Mouse (Mus musculus) megakaryocyte, embryonic 14.5 days (primary cell): ENCODE results near the gene Ahdc1.
"Not testable (repeated sequence)": the region's sequence is repeated elsewhere in the genome, so short reads cannot be mapped to it uniquely, and the experiment has no call there.

ENCODE experiments used
- FLI1 ChIP-seq: IDR thresholded peaks from 2 replicates; pipeline ENCODE4 v1.6.1; 2012; ENCODE audit warnings: low read length, inconsistent platforms, mixed read lengths
- GATA1 ChIP-seq: IDR thresholded peaks from 3 replicates; pipeline ENCODE4 v1.6.1; 2012; ENCODE audit warnings: mixed read lengths, low read length, inconsistent platforms, borderline replicate concordance

- not testable (repeated sequence) for TF ChIP-seq GATA1, FLI1
These were observed 85.6 kb downstream of the Ahdc1 start for GRCm38 (mm10) chr4:133096671-133097070.
